Comparison of ENCODE assay signal across 8 mouse cellular contexts in genomic region chr3:97609201-97609844, GRCm38 (mm10). TPM values are rescaled to one million over a fixed set of nuclear protein-coding genes. Genes with fewer than 3 reads are reported as not detected.
DNase-seq lines count a peak whose midpoint lies in the region; ATAC-seq lines count a peak whose summit lies in the region.

No protein-coding gene starts in this region.

- H3K4me1 ChIP-seq in heart, embryonic 11.5 days (ENCODE audit: control insufficient read depth, insufficient read depth, low read length), result no peaks in the 10 kb centered on the region
- 0 out of 2 replicates have a peak, but pooled peaks cover 4% of the 10 kb centered on the region for H3K4me1 ChIP-seq in kidney, embryonic 16.5 days (ENCODE audit: insufficient read depth, low read length)

- no peaks in the 10 kb centered on the region; the same call in 1 of the 2 replicates for H3K79me2 ChIP-seq in macrophage (ENCODE audit: inconsistent target)

- no peaks in the 10 kb centered on the region for H3K36me3 ChIP-seq in heart, embryonic 11.5 days (ENCODE audit: control insufficient read depth, insufficient read depth, low read length)
- H3K36me3 ChIP-seq in kidney, embryonic 16.5 days (ENCODE audit: insufficient read depth, low read length), result no peaks in the 10 kb centered on the region
- H3K36me3 ChIP-seq in macrophage (ENCODE audit: inconsistent target), result no peaks in the 10 kb centered on the region

- peak overlapping the region; percentile 90 for H3K4me2 ChIP-seq in heart, embryonic 11.5 days
- peak overlapping the region; percentile 57 for H3K4me2 ChIP-seq in kidney, embryonic 16.5 days (replicated peaks; ENCODE audit: low read depth, low read length)

- 3% methylated on average over 20 of the region's 20 CpGs for WGBS in heart, embryonic 11.5 days (ENCODE audit: insufficient replicate concordance)
- WGBS in kidney, embryonic 16.5 days, result 4% methylated on average over 20 of the region's 20 CpGs
- WGBS in macrophage (ENCODE audit: missing documents), result under 1% methylated on average over 20 of the region's 20 CpGs

- intact Hi-C loops in left cerebral cortex, postnatal 4 days (cut with DNase I), result loop anchor here (5.0 kb wide), 1 partner anchor 48 kb away; the partner anchor contains the start of gene Prkab2

- H3K27me3 ChIP-seq in heart, embryonic 11.5 days (ENCODE audit: control insufficient read depth, insufficient read depth, low read length), result no peaks in the 10 kb centered on the region
- no peaks in the 10 kb centered on the region for H3K27me3 ChIP-seq in kidney, embryonic 16.5 days (ENCODE audit: insufficient read depth, low read length)

- peak overlapping the region; percentile 88 for H3K9ac ChIP-seq in heart, embryonic 11.5 days (ENCODE audit: low read depth, low read length)
- peak overlapping the region; percentile 86 for H3K9ac ChIP-seq in kidney, embryonic 16.5 days (replicated peaks; ENCODE audit: low read length)

- H3K4me3 ChIP-seq in heart, embryonic 11.5 days (ENCODE audit: low read depth, low read length), result peak overlapping the region; percentile 80
- peak overlapping the region; percentile 70 for H3K4me3 ChIP-seq in kidney, embryonic 16.5 days (ENCODE audit: low read length)
- peak overlapping the region; percentile 70 for H3K4me3 ChIP-seq in macrophage (ENCODE audit: inconsistent target)

- H3K27ac ChIP-seq in heart, embryonic 11.5 days (ENCODE audit: low read depth, low read length), result peak overlapping the region; percentile 93
- H3K27ac ChIP-seq in kidney, embryonic 16.5 days (ENCODE audit: low read length), result peak overlapping the region; percentile 92
- peak overlapping the region; percentile 39 for H3K27ac ChIP-seq in macrophage

- ATAC-seq in heart, embryonic 11.5 days (replicated peaks; ENCODE audit: insufficient number of reproducible peaks, low FRiP score, low TSS enrichment), result peak; percentile 43; the same call in 1 of the 2 replicates
- no peak; the same call in 1 of the 2 replicates for ATAC-seq in kidney, embryonic 16.5 days (ENCODE audit: low FRiP score, low TSS enrichment)

- no peaks in the 10 kb centered on the region for H3K9me3 ChIP-seq in heart, embryonic 11.5 days (replicated peaks; ENCODE audit: control insufficient read depth, low read length)
- H3K9me3 ChIP-seq in kidney, embryonic 16.5 days (ENCODE audit: low read length), result no peaks in the 10 kb centered on the region

- DNase-seq in left cerebral cortex, postnatal 4 days, result peak; percentile 19
- no peak for DNase-seq in left cerebral cortex, adult 11 months (ENCODE audit: low spot score)
- DNase-seq in cerebellum, adult 9-11 months, result peak; percentile 34
- DNase-seq in spleen, postnatal 4 days (ENCODE audit: low spot score in 2 of 2), result peak; percentile 72 to 85
- DNase-seq in left cerebral cortex, adult 8-10 months (ENCODE audit: low spot score in 2 of 2), result no peak

RNA-seq across cellular contexts. Expression of gene Chd1l, which starts 0.7 kb away (rescaled TPM):
- total RNA-seq in left cerebral cortex, postnatal 4 days (2021), result 1 to 10 TPM; 6.6 to 8.3 TPM
- polyA plus RNA-seq in heart, embryonic 11.5 days (2014; fragmentation: Nextera tagmentation; extraction: Ambion mirVana), result 14.5 and 18.4 TPM in 2 replicates
- polyA plus RNA-seq in kidney, embryonic 16.5 days (2015; fragmentation: Nextera tagmentation; extraction: Ambion mirVana), result 16.8 and 19.0 TPM in 2 replicates
- 10 to 100 TPM in 17 of 26 experiments, 1 to 10 TPM in 9; 2.8 to 29.5 (median 17.9) TPM for total RNA-seq in macrophage (2018; cell fraction: chromatin; rRNA removed)
- total RNA-seq in macrophage (2018; cell fraction: cytosol; rRNA removed), result 1 to 10 TPM; 5.3 to 8.4 (median 6.8) TPM
- total RNA-seq in macrophage (2018; cell fraction: nucleus; rRNA removed), result 10 to 100 TPM in 11 of 26 experiments, 1 to 10 TPM in 15; 2.4 to 17.4 (median 9.0) TPM
- polyA plus RNA-seq in macrophage (2018), result 6.1 to 8.4 TPM (median 7.8 TPM) in 3 replicates
- 10 to 100 TPM in 1 of 4 experiments, 1 to 10 TPM in 3; 7.8 to 10.5 (median 8.6) TPM for total RNA-seq in left cerebral cortex, adult 8-10 months (2022)

RNA-seq across cellular contexts. Expression of gene Fmo5, which starts 19.3 kb away (rescaled TPM):
- 1 to 10 TPM; 1.2 to 1.3 TPM for total RNA-seq in left cerebral cortex, postnatal 4 days (2021)
- polyA plus RNA-seq in heart, embryonic 11.5 days (2014; fragmentation: Nextera tagmentation; extraction: Ambion mirVana), result 2.8 and 3.1 TPM in 2 replicates
- 3.4 and 4.2 TPM in 2 replicates for polyA plus RNA-seq in kidney, embryonic 16.5 days (2015; fragmentation: Nextera tagmentation; extraction: Ambion mirVana)
- total RNA-seq in macrophage (2018; cell fraction: chromatin; rRNA removed), result 10 to 100 TPM in 1 of 26 experiments, 1 to 10 TPM in 18, under 1 TPM in 7; 0.33 to 10.9 (median 3.0) TPM
- 10 to 100 TPM in 1 of 26 experiments, 1 to 10 TPM in 25; 2.8 to 11.7 (median 5.2) TPM for total RNA-seq in macrophage (2018; cell fraction: cytosol; rRNA removed)
- total RNA-seq in macrophage (2018; cell fraction: nucleus; rRNA removed), result 10 to 100 TPM in 1 of 26 experiments, 1 to 10 TPM in 23, under 1 TPM in 2; 0.65 to 11.0 (median 3.1) TPM
- polyA plus RNA-seq in macrophage (2018), result 3.4 to 9.3 TPM (median 7.6 TPM) in 3 replicates
- 1 to 10 TPM; 4.2 to 4.8 (median 4.3) TPM for total RNA-seq in left cerebral cortex, adult 8-10 months (2022)

RNA-seq across cellular contexts. Expression of gene Prkab2, which starts 48.7 kb away (rescaled TPM):
- 10 to 100 TPM; 31.2 to 33.0 TPM for total RNA-seq in left cerebral cortex, postnatal 4 days (2021)
- polyA plus RNA-seq in heart, embryonic 11.5 days (2014; fragmentation: Nextera tagmentation; extraction: Ambion mirVana), result 16.0 and 23.3 TPM in 2 replicates
- polyA plus RNA-seq in kidney, embryonic 16.5 days (2015; fragmentation: Nextera tagmentation; extraction: Ambion mirVana), result 6.4 and 6.9 TPM in 2 replicates
- total RNA-seq in macrophage (2018; cell fraction: chromatin; rRNA removed), result 10 to 100 TPM; 10.3 to 39.2 (median 17.2) TPM
- 1 to 10 TPM; 1.5 to 8.6 (median 4.3) TPM for total RNA-seq in macrophage (2018; cell fraction: cytosol; rRNA removed)
- 10 to 100 TPM in 25 of 26 experiments, 1 to 10 TPM in 1; 9.9 to 44.2 (median 24.6) TPM for total RNA-seq in macrophage (2018; cell fraction: nucleus; rRNA removed)
- 4.9 to 7.3 TPM (median 6.5 TPM) in 3 replicates for polyA plus RNA-seq in macrophage (2018)
- total RNA-seq in left cerebral cortex, adult 8-10 months (2022), result 10 to 100 TPM; 27.4 to 28.4 (median 27.6) TPM

Comparison
In these comparisons a context has a peak if more than half of its experiments do, and no peak if none do; other contexts are left out.
1. DNase-seq: peak in left cerebral cortex, postnatal 4 days (single experiment), cerebellum, adult 9-11 months (single experiment) and spleen, postnatal 4 days (2 of 2); none in left cerebral cortex, adult 11 months (single experiment) and left cerebral cortex, adult 8-10 months (0 of 2).
2. H3K27ac ChIP-seq: peak in every context shown above with its lines; median percentile 93 in heart, embryonic 11.5 days; 92 in kidney, embryonic 16.5 days; 39 in macrophage.
3. Peak in every context shown above with its lines, with median percentiles within 50 percentile points of each other: H3K4me3 ChIP-seq.